Mouse (Mus musculus) embryonic facial prominence, embryonic 10.5 days (tissue): ENCODE data around the gene Mettl1. TPM values are rescaled to one million over a fixed set of nuclear protein-coding genes. Genes with fewer than 3 reads are reported as not detected.

ENCODE experiments used
- DNase-seq: peaks from one replicate; pipeline ENCODE4 v3.0.0-alpha.2; 2017; ENCODE audit warnings: low spot score
- H3K27ac ChIP-seq: fragments of 300-500 bp; sonication (generic); replicated peaks from 2 replicates; pipeline ENCODE4 v1.5.1; 2016; ENCODE audit warnings: mild to moderate bottlenecking
- H3K27me3 ChIP-seq: fragments of 300-500 bp; sonication (generic); replicated peaks from 2 replicates; pipeline ENCODE4 v1.6.1; 2016; ENCODE audit warnings: low read depth, mild to moderate bottlenecking; ENCODE audit not compliant: poor library complexity, severe bottlenecking
- H3K36me3 ChIP-seq: fragments of 300-500 bp; sonication (generic); replicated peaks from 2 replicates; pipeline ENCODE4 v1.6.1; 2016; ENCODE audit warnings: mild to moderate bottlenecking, moderate library complexity
- H3K4me1 ChIP-seq: fragments of 300-500 bp; sonication (generic); 2 replicates; pipeline ENCODE4 v1.6.1; 2016
- H3K4me3 ChIP-seq: fragments of 300-500 bp; sonication (generic); 2 replicates; pipeline ENCODE4 v1.5.1; 2016; ENCODE audit warnings: mild to moderate bottlenecking, moderate library complexity
- H3K9me3 ChIP-seq: fragments of 300-500 bp; sonication (generic); 2 replicates; pipeline ENCODE4 v1.6.1; 2016; ENCODE audit warnings: mild to moderate bottlenecking
- WGBS: fragments of 180-500 bp; shearing (Covaris S2); methylation state at CpG from one replicate; pipeline ENCODE4 v1.1.7; 2016; 5-methylcytosine and 5-hydroxymethylcytosine counted together
- polyA plus RNA-seq: library from polyadenylated mRNA; unstranded; fragments of >200 nt; fragmentation: Nextera tagmentation; extraction: Ambion mirVana; gene quantifications from 2 replicates; pipeline ENCODE4 v1.2.1, GENCODE M21; 2016

Gene Mettl1
- 58.6 and 62.4 TPM in 2 replicates for polyA plus RNA-seq

DNA sequence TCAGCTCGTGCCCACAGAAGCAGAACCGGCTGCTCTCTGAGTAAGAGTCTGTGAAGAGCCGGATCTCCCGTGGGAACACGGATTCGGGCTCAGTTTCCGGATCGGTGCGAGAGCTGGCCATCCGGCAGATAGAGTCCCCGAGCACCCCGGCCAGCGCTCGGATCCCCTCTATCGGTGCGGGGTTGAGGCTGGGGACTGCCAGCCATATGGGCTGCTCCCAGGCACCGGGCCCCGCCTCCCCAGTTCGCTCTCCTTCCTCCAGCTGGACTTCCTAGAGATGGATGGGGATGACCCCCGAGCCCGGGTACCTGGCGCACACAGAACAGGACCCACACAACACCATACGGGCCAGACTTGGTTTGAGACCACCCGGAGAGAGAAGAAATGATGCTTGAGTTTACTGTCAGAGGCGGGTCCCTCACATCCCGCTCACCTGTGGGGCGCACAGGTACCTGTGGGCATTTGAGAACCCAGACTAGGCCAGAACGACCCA is at the start of gene Mettl1, which contains the start of gene Eef1akmt3:
Gene Mettl1, plus strand, starts transcription at position 141 of the 493 bp plus-strand sequence.
Gene Eef1akmt3, minus strand, starts transcription at position 240 of the 493 bp plus-strand sequence.
- Histone ChIP-seq H3K4me3 (peak within 1 kb of the TSS; percentile 93), H3K4me1 (peaks cover 23% of the 10 kb centered on the region), H3K9me3 (no peaks in the 10 kb centered on the region), H3K27ac (peak within 1 kb of the TSS; percentile 92), H3K27me3 (peaks cover 19% of the 10 kb centered on the region), H3K36me3 (peaks cover 27% of the 10 kb centered on the region)
- DNase-seq: peak; percentile 70
- under 1% methylated on average over 28 of the region's 28 CpGs for WGBS

DNA sequence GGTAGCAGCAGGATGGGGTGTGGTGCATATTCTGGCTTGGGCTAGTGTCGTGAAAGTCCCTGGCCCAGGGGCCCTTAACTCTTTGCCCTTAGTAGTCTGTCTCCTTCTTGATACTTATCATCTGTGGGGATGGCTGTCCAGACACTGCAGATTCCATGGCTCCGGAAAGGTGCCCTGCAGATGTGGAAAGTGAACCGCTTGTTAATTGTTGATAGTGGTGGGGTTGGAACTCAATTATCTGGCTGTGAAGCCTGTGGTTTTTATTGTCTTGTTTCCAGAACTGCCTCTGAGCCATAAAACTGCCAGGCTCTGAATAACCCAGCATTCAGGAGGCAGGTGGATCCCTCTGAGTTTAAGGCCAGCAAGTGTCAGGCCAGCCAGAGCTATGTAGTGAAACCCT is 49.5 kb upstream of the Mettl1 start:
- H3K27ac ChIP-seq: no peak overlapping the region
- peaks cover 74% of the 10 kb centered on the region for H3K36me3 ChIP-seq
- WGBS: 87% methylated on average over 3 of the region's 3 CpGs
- no peaks in the 10 kb centered on the region for H3K9me3 ChIP-seq
- peaks cover 31% of the 10 kb centered on the region for H3K4me1 ChIP-seq
- no peaks in the 10 kb centered on the region for H3K27me3 ChIP-seq
- DNase-seq: no peak
- no peak overlapping the region for H3K4me3 ChIP-seq

DNA sequence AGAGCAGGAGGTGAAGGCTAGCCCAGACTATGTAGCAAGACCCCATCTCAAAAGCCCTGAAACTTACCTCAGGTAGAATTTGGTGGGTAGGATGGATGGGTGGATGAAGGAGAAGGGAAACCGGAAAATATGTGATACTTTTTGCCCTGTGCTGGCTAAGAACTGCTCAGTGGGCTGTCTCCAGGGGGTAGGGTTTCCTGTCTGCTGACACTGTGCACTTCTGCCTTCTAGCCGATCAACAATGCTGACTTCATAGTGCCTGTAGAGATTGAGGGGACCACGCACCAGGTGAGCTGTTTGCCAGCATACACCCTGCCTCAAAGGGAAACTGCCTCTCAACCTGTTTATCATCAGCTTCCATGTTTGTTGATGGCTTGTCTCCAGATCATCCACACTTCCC is 47.6 kb upstream of the Mettl1 start:
- H3K4me3 ChIP-seq: no peak overlapping the region
- no peak overlapping the region for H3K27ac ChIP-seq
- no peak for DNase-seq
- no peaks in the 10 kb centered on the region for H3K9me3 ChIP-seq
- WGBS: 92% methylated on average over 3 of the region's 3 CpGs
- H3K27me3 ChIP-seq: no peaks in the 10 kb centered on the region
- peaks cover 77% of the 10 kb centered on the region for H3K36me3 ChIP-seq
- H3K4me1 ChIP-seq: peaks cover 11% of the 10 kb centered on the region

DNA sequence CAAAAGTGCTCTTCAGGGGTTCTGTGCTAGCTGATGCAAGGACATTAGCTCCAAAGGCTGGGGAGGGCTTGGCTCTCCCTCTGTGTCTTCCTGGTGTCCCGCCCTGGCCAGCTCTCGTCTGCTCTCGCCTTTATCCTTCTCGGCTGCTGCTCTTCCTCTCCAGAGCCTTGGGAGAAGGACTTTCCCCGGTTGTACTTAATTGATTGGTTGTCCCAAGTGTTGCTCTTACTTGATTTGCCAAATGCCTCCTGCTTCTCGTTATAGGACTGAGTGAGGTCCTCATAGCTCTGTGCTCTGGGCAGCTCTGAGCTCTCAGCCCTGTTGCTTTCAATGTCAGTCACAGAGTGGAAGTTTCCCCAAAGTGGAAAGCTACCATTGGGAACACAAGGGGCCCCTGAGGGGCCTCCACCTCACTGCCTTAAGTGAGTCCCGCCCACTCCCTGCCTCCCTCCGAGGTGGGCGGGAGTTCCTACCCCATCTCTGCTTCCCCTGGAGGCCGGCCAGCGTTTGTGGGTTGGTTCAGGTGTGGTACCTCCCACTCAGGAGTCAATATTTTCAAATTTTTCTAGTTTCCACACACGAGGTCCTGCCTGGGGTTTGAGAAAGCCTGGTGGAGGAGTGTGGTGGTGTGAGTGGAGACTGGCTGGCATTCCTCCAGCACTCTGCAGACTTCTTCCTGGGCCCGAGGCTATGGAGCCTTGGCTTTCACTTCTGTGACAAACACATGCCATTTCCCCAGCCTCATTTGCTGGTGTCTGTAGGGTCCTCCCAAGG is 43.7 kb upstream of the Mettl1 start:
- no peak for DNase-seq
- peaks cover 76% of the 10 kb centered on the region for H3K36me3 ChIP-seq
- no peaks in the 10 kb centered on the region for H3K9me3 ChIP-seq
- H3K4me1 ChIP-seq: no peaks in the 10 kb centered on the region
- no peaks in the 10 kb centered on the region for H3K27me3 ChIP-seq
- WGBS: 78% methylated on average over 13 of the region's 13 CpGs
- no peak overlapping the region for H3K27ac ChIP-seq
- no peak overlapping the region for H3K4me3 ChIP-seq

DNA sequence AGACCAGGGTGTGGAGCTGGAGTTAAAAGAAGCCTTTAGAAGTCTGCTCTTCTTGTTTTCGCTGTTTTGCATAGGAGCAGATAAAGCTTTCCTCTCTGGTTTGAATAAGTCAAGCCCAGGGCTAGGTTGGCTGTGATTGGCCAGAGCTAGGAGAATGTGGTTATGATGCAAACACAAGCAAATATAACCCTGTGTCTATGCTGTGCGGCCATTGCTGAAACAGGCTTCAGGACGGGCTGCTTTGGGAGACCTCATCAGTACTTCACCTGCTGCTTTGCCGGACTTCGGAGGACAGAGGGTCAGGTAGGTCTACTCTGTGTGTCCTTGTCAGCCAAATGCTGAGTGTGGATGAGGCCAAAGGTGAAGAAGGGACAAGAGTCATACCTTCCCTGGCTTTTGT is 40.7 kb upstream of the Mettl1 start, which contains the start of gene Avil:
Gene Avil, plus strand, starts transcription at position 181 of the 400 bp plus-strand sequence.
- Histone ChIP-seq H3K27me3 (no peaks in the 10 kb centered on the region), H3K4me3 (no peak within 1 kb of the TSS), H3K9me3 (no peaks in the 10 kb centered on the region), H3K27ac (no peak within 1 kb of the TSS), H3K36me3 (peaks cover 46% of the 10 kb centered on the region), H3K4me1 (no peaks in the 10 kb centered on the region)
- WGBS: 90% methylated on average over 5 of the region's 5 CpGs
- DNase-seq: no peak

DNA sequence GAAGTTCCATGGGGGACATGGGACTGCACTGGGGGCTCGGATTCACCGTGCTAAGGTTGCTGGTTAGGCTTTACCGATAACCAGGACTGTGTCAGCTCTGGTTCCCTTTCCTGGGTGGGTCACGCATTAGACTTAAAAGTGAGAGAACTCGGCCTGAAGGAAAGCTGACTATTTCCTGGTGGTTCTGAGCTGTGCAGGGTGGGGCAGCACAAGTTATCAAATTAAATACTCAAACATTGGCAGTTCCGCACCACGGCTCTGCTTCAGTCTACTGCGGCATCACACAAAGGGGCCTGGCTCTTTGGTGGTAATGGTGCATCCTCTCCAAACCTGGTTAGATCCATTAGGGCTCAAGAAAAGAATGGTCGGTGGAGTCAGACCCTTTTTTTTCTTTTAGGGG is 39.9 kb upstream of the Mettl1 start:
- Histone ChIP-seq H3K27me3 (no peaks in the 10 kb centered on the region), H3K4me1 (peaks cover 3% of the 10 kb centered on the region; the same call in 1 of the 2 replicates), H3K27ac (no peak overlapping the region), H3K36me3 (peaks cover 38% of the 10 kb centered on the region), H3K4me3 (no peak overlapping the region), H3K9me3 (no peaks in the 10 kb centered on the region)
- DNase-seq: no peak
- 89% methylated on average over 9 of the region's 9 CpGs for WGBS

DNA sequence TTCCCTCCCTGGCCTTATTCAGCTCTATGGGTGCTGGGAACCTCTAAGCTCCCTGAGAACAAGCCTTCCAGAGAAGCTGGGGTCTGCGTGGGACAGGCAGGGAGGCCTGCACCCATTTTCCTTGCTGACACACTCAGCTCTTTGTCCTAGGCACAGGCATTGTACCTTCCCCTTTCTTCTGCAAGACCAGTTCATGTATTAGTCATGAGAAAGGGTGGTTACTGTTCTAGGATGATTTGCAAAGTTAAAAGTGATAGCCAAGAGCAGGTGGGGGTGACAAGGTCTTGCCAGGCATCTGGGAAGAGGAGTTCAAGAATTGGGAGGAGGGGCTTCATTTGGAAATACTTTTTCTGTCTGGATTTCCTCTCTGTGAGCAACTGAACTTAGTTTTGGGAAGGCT is 39.2 kb upstream of the Mettl1 start:
- WGBS: 83% methylated on average over 1 of the region's 1 CpGs
- no peak for DNase-seq
- Histone ChIP-seq H3K9me3 (no peaks in the 10 kb centered on the region), H3K36me3 (peaks cover 36% of the 10 kb centered on the region), H3K4me1 (peaks cover 6% of the 10 kb centered on the region; the same call in 1 of the 2 replicates), H3K27ac (no peak overlapping the region), H3K4me3 (no peak overlapping the region), H3K27me3 (no peaks in the 10 kb centered on the region)

DNA sequence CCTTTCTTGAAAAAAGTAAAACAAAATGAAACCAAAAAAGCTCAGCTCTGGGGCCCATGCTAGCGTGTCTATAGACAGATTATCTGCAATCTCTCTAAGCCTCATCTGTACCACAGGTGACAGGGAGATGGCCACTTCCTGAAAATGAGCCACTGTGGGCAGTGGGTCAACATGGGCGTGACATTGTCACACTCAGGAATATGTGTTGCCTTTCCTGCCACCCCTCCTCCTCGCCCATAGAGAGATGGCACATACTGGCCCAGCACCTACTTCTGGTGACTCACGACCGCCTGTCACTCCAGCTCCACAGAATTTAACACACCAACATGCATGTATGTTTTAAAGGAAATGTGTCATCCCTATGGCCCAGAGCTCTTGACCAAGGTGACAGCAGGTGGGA is 38.4 kb upstream of the Mettl1 start:
- 94% methylated on average over 5 of the region's 5 CpGs for WGBS
- Histone ChIP-seq H3K4me3 (no peak overlapping the region), H3K27me3 (no peaks in the 10 kb centered on the region), H3K27ac (no peak overlapping the region), H3K9me3 (no peaks in the 10 kb centered on the region), H3K36me3 (peaks cover 29% of the 10 kb centered on the region), H3K4me1 (peaks cover 6% of the 10 kb centered on the region; the same call in 1 of the 2 replicates)
- no peak for DNase-seq

DNA sequence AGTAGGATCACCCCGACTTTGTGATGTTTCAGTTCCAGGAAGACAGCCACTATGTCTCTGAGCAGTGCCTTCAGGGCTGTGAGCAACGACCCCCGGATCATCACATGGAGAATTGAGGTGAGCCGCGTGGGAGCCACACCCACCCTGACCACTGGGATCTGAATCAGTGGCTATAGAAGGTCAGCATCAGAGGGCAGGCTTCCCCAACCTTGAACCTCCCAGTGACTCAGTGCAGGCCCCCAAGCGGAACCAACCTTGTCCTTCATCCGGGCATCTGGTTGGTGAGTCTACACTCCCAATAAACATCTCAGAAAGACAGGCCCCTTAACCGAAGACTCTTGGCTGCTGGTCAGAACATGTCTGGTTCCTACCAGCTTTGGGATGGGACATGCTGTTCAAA is 37.9 kb upstream of the Mettl1 start:
- no peak for DNase-seq
- Histone ChIP-seq H3K27ac (no peak overlapping the region), H3K9me3 (no peaks in the 10 kb centered on the region), H3K27me3 (no peaks in the 10 kb centered on the region), H3K36me3 (peaks cover 23% of the 10 kb centered on the region), H3K4me3 (no peak overlapping the region), H3K4me1 (peaks cover 6% of the 10 kb centered on the region; the same call in 1 of the 2 replicates)
- WGBS: 84% methylated on average over 8 of the region's 8 CpGs

DNA sequence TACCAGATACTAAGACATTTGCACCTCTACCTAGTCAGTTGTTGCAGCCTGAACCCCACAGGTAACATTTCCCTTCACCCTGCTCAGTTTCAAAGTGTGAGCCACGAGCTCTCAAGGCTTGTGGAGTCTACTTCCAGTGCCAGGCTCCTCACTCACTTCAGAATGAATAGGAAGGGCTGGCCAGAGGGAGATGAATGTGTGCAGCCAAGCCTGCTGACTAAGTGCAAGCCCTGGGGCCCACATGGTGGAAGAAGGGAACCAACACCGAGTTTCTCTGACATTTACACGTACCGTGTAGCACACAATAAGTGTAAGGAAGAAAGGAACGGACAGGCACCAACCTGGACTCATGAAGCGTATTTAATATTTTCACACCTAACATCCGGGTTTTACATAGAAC is 37.4 kb upstream of the Mettl1 start:
- H3K27me3 ChIP-seq: no peaks in the 10 kb centered on the region
- no peak overlapping the region for H3K27ac ChIP-seq
- DNase-seq: no peak
- H3K4me1 ChIP-seq: peaks cover 6% of the 10 kb centered on the region; the same call in 1 of the 2 replicates
- peaks cover 19% of the 10 kb centered on the region for H3K36me3 ChIP-seq
- 86% methylated on average over 7 of the region's 7 CpGs for WGBS
- no peak overlapping the region for H3K4me3 ChIP-seq
- H3K9me3 ChIP-seq: no peaks in the 10 kb centered on the region

DNA sequence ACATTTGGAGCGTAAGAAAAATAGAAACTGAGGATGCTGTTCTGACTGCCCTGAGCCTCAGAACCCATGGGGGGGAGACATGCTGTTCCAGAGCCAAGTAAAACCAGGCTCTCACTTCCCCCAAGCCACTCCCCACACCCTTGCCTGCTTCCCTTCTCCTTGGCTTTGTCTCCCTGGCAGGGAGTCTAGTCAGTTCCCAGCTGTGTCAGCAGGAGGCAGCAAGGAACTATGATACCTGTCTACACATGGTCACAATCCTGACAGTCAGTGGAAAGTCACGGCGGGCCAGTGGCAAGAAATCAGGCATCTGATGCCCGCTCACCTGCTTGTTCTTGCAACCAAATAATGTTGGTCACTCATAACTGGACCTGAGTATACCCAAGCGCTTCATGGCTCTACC is 24.7 kb upstream of the Mettl1 start:
- Histone ChIP-seq H3K27me3 (no peaks in the 10 kb centered on the region), H3K9me3 (no peaks in the 10 kb centered on the region), H3K4me1 (peaks cover 11% of the 10 kb centered on the region), H3K27ac (no peak overlapping the region), H3K4me3 (no peak overlapping the region), H3K36me3 (peaks cover 2% of the 10 kb centered on the region)
- 54% methylated on average over 5 of the region's 5 CpGs for WGBS
- DNase-seq: peak; percentile 54

DNA sequence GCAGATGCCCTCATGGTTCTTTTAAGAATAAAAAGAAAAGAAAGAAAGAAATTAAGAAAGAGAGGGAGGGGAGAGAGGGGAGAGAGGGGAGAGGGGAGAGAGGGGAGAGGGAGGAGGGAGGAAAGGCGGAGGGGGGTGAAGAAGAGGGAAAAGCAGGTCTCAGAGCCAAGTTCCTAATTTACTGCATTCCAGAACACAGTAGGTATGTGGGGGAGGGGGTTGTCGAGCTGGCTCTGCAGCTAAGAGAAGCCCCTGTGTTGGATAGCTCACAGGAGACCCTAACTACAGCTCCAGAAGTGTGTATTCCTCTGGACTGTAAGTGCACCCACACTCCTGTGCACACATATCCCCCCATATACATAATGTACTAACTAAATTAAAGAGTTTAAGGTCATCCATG is 24.1 kb upstream of the Mettl1 start:
- peaks cover 11% of the 10 kb centered on the region for H3K4me1 ChIP-seq
- no peak overlapping the region for H3K27ac ChIP-seq
- WGBS: 25% methylated on average over 2 of the region's 2 CpGs
- no peak for DNase-seq
- H3K36me3 ChIP-seq: peaks cover 8% of the 10 kb centered on the region
- H3K27me3 ChIP-seq: no peaks in the 10 kb centered on the region
- no peak overlapping the region for H3K4me3 ChIP-seq
- no peaks in the 10 kb centered on the region for H3K9me3 ChIP-seq

DNA sequence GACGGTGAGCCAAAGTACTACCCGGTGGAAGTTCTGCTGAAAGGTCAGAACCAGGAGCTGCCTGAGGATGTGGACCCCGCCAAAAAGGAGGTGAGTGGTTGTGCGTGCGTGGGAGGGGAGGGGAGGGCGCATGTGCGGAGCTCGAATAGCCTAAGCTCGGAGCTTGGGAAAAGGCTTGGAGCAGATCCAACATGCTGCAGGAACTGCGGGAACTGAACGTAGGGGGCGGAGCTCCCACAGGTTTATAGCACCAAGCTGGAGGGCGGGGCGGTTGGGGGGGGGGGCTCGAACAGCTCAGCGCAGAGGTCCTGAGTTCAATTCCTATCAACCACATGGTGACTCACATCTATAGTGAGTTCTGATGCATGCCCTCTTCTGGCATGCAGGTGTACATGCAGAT is 22.8 kb upstream of the Mettl1 start:
- H3K4me1 ChIP-seq: peaks cover 11% of the 10 kb centered on the region
- peaks cover 21% of the 10 kb centered on the region for H3K36me3 ChIP-seq
- no peak for DNase-seq
- 84% methylated on average over 16 of the region's 16 CpGs for WGBS
- H3K9me3 ChIP-seq: no peaks in the 10 kb centered on the region
- H3K4me3 ChIP-seq: no peak overlapping the region
- H3K27ac ChIP-seq: no peak overlapping the region
- no peaks in the 10 kb centered on the region for H3K27me3 ChIP-seq
